Mouse (Mus musculus) liver, adult 2 months (tissue): ENCODE results near the gene Olfr470. TPM values are rescaled to one million over a fixed set of nuclear protein-coding genes. Genes with fewer than 3 reads are reported as not detected.
"Not testable (repeated sequence)": the region's sequence is repeated elsewhere in the genome, so short reads cannot be mapped to it uniquely, and the experiment has no call there.

ENCODE experiments used
- DNase-seq: peaks from one replicate; pipeline ENCODE4 v3.0.0-alpha.2; 2011; ENCODE audit warnings: low read depth, low spot score; ENCODE audit errors: extremely low read depth
- H3K27ac ChIP-seq: fragments of 200-500 bp; replicated peaks from 2 replicates; pipeline ENCODE4 v1.5.1; 2012; ENCODE audit warnings: low read depth, mild to moderate bottlenecking, control low read depth, inconsistent platforms, low read length; ENCODE audit not compliant: insufficient read depth
- H3K27me3 ChIP-seq: fragments of 200-500 bp; 2 replicates; pipeline ENCODE4 v1.6.1; 2012; ENCODE audit warnings: mild to moderate bottlenecking, moderate library complexity, low read length, inconsistent platforms; ENCODE audit not compliant: control insufficient read depth, insufficient read depth
- H3K36me3 ChIP-seq: fragments of 200-500 bp; 2 replicates; pipeline ENCODE4 v1.6.1; 2012; ENCODE audit warnings: low read length, inconsistent platforms; ENCODE audit not compliant: control insufficient read depth, insufficient read depth
- H3K4me1 ChIP-seq: fragments of 200-500 bp; 2 replicates; pipeline ENCODE4 v1.6.1; 2011; ENCODE audit warnings: low read length; ENCODE audit not compliant: control insufficient read depth, insufficient read depth
- H3K4me3 ChIP-seq: fragments of 200-500 bp; 2 replicates; pipeline ENCODE4 v1.5.1; 2011; ENCODE audit warnings: low read depth, mild to moderate bottlenecking, control low read depth, low read length, moderate library complexity; ENCODE audit not compliant: insufficient read depth
- H3K79me2 ChIP-seq: fragments of 200-500 bp; 2 replicates; pipeline ENCODE4 v1.6.1; 2012; ENCODE audit warnings: inconsistent platforms, mild to moderate bottlenecking, low read length, moderate library complexity; ENCODE audit not compliant: control insufficient read depth, insufficient read depth
- H3K9ac ChIP-seq: fragments of 200-500 bp; 2 replicates; pipeline ENCODE4 v1.6.1; 2012; ENCODE audit warnings: low read depth, mild to moderate bottlenecking, control low read depth, inconsistent platforms, low read length
- CTCF ChIP-seq: fragments of 200-500 bp; IDR thresholded peaks from 2 replicates; pipeline ENCODE4 v1.5.1; 2011; ENCODE audit warnings: low read depth, low read length, control low read depth
- POLR2A ChIP-seq: fragments of 200-500 bp; IDR thresholded peaks from 2 replicates; pipeline ENCODE4 v1.6.1; 2011; ENCODE audit warnings: low read length, control low read depth; ENCODE audit not compliant: insufficient read depth; ENCODE audit errors: extremely low read depth
- WGBS: fragments of 180-500 bp; shearing (Covaris S2); methylation state at CpG from one replicate; pipeline ENCODE4 v1.1.7; 2018; 5-methylcytosine and 5-hydroxymethylcytosine counted together
- polyA plus RNA-seq: library from polyadenylated mRNA; depleted of rRNA; stranded (reverse); fragments of >200 nt; gene quantifications from 2 replicates; pipeline ENCODE4 v1.2.3, GENCODE M21; 2012; rRNA removed
- total RNA-seq: library from RNA; depleted of rRNA; stranded (reverse); fragments of >200 nt; gene quantifications from 2 replicates; pipeline ENCODE4 v1.2.3, GENCODE M21; 2014; rRNA removed

Gene Olfr470
- total RNA-seq (not detected in 2 replicates), polyA plus RNA-seq (not detected in 2 replicates)

DNA sequence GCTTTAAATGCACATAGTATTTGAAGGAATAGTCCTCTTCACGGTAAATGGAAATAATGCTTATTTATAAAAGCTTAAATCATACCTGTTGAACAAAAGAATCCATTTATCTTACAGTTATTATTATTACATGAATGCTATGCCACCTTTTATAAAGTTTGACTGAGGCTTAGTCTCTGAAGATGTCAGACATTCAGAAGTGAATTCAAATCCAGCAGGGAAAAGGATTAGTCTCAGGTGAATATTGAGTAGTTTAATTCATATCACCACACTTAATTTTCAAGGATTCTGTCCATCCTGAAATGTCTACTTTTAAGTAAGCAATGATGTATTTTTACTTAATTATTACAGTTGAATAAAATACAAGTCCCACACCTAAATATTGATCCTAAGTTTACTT lies at the start of gene Olfr470:
TSS of gene Olfr470 (minus strand) at position 101 of the 400 bp plus-strand sequence.
- H3K36me3 ChIP-seq, H3K27me3 ChIP-seq, DNase-seq, H3K4me3 ChIP-seq, H3K4me1 ChIP-seq, H3K79me2 ChIP-seq, H3K27ac ChIP-seq, H3K9ac ChIP-seq: not testable (repeated sequence)
- WGBS: 79% methylated on average over 1 of the region's 1 CpGs

DNA sequence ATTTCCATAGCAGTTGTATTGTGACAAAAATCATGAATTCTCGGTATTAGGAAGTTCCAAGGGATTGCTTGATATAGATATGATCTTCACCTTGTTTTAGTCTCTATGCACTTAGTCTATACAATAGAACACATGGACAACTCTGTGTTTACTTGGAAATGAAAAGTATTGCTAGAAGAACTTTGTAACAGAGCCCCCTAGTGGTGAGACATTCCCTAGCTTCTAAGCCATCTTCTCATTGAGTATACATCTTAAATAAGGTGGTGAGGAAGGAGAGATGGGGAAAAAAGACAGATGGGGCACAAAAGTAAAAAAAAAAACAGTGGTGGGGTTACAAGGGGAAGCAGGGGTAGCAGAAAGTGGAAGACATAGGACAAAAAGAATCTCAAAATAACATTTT lies 5.6 kb downstream of the Olfr470 start:
- H3K4me1 ChIP-seq: no peaks in the 10 kb centered on the region
- TF ChIP-seq POLR2A (no peak), CTCF (peak; percentile 26; the same call in 1 of the 2 replicates)
- no peaks in the 10 kb centered on the region for H3K36me3 ChIP-seq
- H3K9ac ChIP-seq: no peak overlapping the region
- no peaks in the 10 kb centered on the region for H3K79me2 ChIP-seq
- no peaks in the 10 kb centered on the region for H3K27me3 ChIP-seq
- H3K4me3 ChIP-seq: no peak overlapping the region
- WGBS: 80% methylated on average over 1 of the region's 1 CpGs
- H3K27ac ChIP-seq: no peak overlapping the region
- DNase-seq: peak; percentile 11

DNA sequence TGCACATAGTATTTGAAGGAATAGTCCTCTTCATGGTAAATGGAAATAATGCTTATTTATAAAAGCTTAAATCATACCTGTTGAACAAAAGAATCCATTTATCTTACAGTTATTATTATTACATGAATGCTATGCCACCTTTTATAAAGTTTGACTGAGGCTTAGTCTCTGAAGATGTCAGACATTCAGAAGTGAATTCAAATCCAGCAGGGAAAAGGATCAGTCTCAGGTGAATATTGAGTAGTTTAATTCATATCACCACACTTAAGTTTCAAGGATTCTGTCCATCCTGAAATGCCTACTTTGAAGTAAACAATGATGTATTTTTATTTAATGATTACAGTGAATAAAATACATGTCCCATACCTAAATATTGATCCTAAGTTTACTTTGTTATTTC lies 21.8 kb downstream of the Olfr470 start, which contains the start of gene Olfr469:
TSS of gene Olfr469 (minus strand) at position 101 of the 400 bp plus-strand sequence.
- H3K36me3 ChIP-seq, H3K4me3 ChIP-seq, H3K4me1 ChIP-seq, H3K79me2 ChIP-seq, H3K9ac ChIP-seq, DNase-seq, H3K27ac ChIP-seq, H3K27me3 ChIP-seq: not testable (repeated sequence)

DNA sequence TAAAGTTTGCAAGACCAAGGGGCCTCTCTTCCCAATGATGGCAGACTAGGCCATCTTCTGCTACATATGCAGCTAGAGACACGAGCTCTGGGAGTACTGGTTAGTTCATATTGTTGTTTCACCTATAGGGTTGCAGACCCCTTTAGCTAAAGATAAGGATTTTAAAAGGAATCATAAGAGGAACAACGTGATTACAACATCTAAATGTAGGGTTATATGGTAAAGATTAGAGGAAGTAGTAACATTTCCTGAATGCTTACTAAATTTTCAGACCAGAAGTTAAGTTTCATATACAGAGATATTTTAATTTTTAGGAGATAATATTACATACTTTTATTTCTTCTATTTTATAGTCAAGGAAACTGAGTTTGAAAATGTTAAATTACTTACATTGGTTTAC lies 23.4 kb downstream of the Olfr470 start:
- not testable (repeated sequence) for H3K4me1 ChIP-seq, H3K4me3 ChIP-seq, H3K27ac ChIP-seq, DNase-seq, H3K79me2 ChIP-seq, H3K36me3 ChIP-seq, H3K9ac ChIP-seq, H3K27me3 ChIP-seq
- 51% methylated on average over 2 of the region's 2 CpGs for WGBS

DNA sequence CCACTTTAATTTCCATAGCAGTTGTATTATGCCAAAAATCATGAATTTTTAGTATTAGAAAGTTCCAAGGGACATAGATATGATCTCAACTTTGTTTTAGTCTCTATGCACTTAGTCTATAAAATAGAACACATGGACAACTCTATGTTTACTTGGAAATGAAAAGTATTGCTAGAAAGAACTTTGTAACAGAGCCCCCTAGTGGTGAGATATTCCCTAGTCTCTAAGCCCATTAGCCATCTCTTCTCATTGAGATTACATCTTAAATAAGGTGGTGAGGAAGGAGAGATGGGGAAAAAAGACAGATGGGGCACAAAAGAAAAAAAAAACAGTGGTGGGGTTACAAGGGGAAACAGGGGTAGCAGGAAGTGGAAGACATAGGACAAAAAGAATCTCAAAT lies 27.8 kb downstream of the Olfr470 start:
- DNase-seq: peak; percentile 14
- Histone ChIP-seq H3K9ac (no peak overlapping the region), H3K4me1 (no peaks in the 10 kb centered on the region), H3K27ac (no peak overlapping the region), H3K27me3 (no peaks in the 10 kb centered on the region), H3K79me2 (no peaks in the 10 kb centered on the region), H3K36me3 (no peaks in the 10 kb centered on the region), H3K4me3 (no peak overlapping the region)
- TF ChIP-seq CTCF: peak; percentile 31; the same call in 1 of the 2 replicates
- TF ChIP-seq POLR2A: no peak

DNA sequence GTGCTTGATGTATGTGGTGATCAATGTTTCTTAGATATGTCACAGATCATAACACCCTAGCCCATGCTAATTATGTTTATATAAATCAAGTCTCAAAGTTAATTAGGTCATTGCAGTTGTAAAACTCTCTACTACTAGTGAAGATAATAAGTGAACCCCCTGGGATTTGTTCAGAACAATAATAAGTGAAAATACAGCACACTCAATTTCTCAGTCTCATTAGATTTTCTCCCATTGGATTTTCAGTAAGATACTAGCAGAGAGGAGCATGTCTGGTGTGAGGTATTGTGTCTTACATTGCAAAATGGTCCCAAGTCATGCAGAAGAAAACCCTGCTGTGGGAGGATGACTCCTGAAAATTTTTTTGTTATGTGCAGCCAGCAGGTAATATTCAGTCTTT lies 35.3 kb downstream of the Olfr470 start, which contains the start of gene Olfr467:
TSS of gene Olfr467 (plus strand) at position 301 of the 400 bp plus-strand sequence.
- no peaks in the 10 kb centered on the region for H3K27me3 ChIP-seq
- TF ChIP-seq CTCF: no peak
- no peak for TF ChIP-seq POLR2A
- H3K79me2 ChIP-seq: no peaks in the 10 kb centered on the region
- no peak within 1 kb of the TSS for H3K4me3 ChIP-seq
- DNase-seq: no peak
- no peaks in the 10 kb centered on the region for H3K4me1 ChIP-seq
- no peak within 1 kb of the TSS for H3K9ac ChIP-seq
- no peak within 1 kb of the TSS for H3K27ac ChIP-seq
- H3K36me3 ChIP-seq: no peaks in the 10 kb centered on the region
